Mouse (Mus musculus): Measurements from ENCODE around the gene Lrrc59.

- TF ChIP-seq POLR2A (IDR thresholded peaks at IDR 0.05; ENCODE audit: borderline replicate concordance, control insufficient read depth, low read depth, low read length) (no peak), CTCF (IDR thresholded peaks at IDR 0.05; ENCODE audit: control insufficient read depth, insufficient read depth, low read length) (no peak)
Measured at GRCm38 (mm10) chr11:94675446-94675845, 45.9 kb downstream of the Lrrc59 start.
